Mouse (Mus musculus): ENCODE measurements at regions not wholly inside any gene's neighbourhood (a gene's known extent, or its start where the extent isn't known, plus 50 kb on each side); places are given as distances from the start of the nearest gene placed in this dataset.

GRCm38 (mm10) chr14:102514527-102514926, 467.9 kb downstream of the Kctd12 start:
- no peak for TF ChIP-seq POLR2A (IDR thresholded peaks at IDR 0.05; ENCODE audit: control insufficient read depth, low read depth, low read length)
- no peak for TF ChIP-seq CTCF (IDR thresholded peaks at IDR 0.05; ENCODE audit: control insufficient read depth, insufficient read depth, insufficient replicate concordance, low read depth, low read length)

DNA sequence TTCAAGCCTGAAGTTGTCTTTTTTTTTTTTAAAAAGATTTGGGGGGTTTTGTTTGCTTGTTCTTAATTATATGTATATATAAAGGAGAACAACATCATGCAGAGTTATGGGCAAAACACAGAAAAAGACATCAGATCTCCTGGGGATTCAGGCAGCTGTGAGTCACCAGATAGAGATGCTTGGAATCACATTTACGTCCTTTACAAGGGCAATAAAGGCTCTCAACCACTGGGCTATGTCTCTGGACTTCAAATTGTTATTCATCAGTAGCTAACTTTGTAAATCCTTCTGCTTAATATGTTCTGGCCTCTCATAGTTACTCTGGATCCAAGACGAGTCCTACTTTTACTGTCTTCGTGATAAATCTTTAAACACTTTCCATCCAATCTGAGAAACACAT, 469.8 kb downstream of the Kctd12 start:
- Histone ChIP-seq H3K4me3 (ENCODE audit: control insufficient read depth, low read depth, low read length) (no peak overlapping the region), H3K27ac (ENCODE audit: control insufficient read depth, insufficient read depth, low read depth, low read length) (no peak overlapping the region), H3K27me3 (ENCODE audit: control insufficient read depth, insufficient read depth, low read length) (no peaks in the 10 kb centered on the region), H3K4me1 (ENCODE audit: control insufficient read depth, insufficient read depth, low read length) (no peaks in the 10 kb centered on the region), H3K36me3 (ENCODE audit: control insufficient read depth, insufficient read depth, low read length) (no peaks in the 10 kb centered on the region)
- TF ChIP-seq POLR2A (IDR thresholded peaks at IDR 0.05; ENCODE audit: control insufficient read depth, low read depth, low read length) (no peak), CTCF (IDR thresholded peaks at IDR 0.05; ENCODE audit: control insufficient read depth, insufficient read depth, insufficient replicate concordance, low read depth, low read length) (no peak)

More at GRCm38 (mm10) chr14:102514527-102514926, 467.9 kb downstream of the Kctd12 start:
- Histone ChIP-seq H3K27me3 (ENCODE audit: control insufficient read depth, insufficient read depth, low read length) (no peaks in the 10 kb centered on the region), H3K4me1 (ENCODE audit: control insufficient read depth, insufficient read depth, low read length) (no peaks in the 10 kb centered on the region), H3K27ac (ENCODE audit: control insufficient read depth, insufficient read depth, low read depth, low read length) (no peak overlapping the region), H3K36me3 (ENCODE audit: control insufficient read depth, insufficient read depth, low read length) (no peaks in the 10 kb centered on the region), H3K4me3 (ENCODE audit: control insufficient read depth, low read depth, low read length) (no peak overlapping the region)

GRCm38 (mm10) chr14:102511691-102512383, 470.6 kb downstream of the Kctd12 start:
- no peaks in the 10 kb centered on the region for H3K27me3 ChIP-seq (ENCODE audit: control insufficient read depth, insufficient read depth, low read length)
- no peaks in the 10 kb centered on the region for H3K36me3 ChIP-seq (ENCODE audit: control insufficient read depth, insufficient read depth, low read length)
- H3K4me3 ChIP-seq (ENCODE audit: control insufficient read depth, low read depth, low read length): no peak overlapping the region
- H3K27ac ChIP-seq (ENCODE audit: control insufficient read depth, insufficient read depth, low read depth, low read length): no peak overlapping the region
- TF ChIP-seq CTCF (IDR thresholded peaks at IDR 0.05; ENCODE audit: control insufficient read depth, insufficient read depth, insufficient replicate concordance, low read depth, low read length) (no peak), POLR2A (IDR thresholded peaks at IDR 0.05; ENCODE audit: control insufficient read depth, low read depth, low read length) (no peak)
- H3K4me1 ChIP-seq (ENCODE audit: control insufficient read depth, insufficient read depth, low read length): no peaks in the 10 kb centered on the region

DNA sequence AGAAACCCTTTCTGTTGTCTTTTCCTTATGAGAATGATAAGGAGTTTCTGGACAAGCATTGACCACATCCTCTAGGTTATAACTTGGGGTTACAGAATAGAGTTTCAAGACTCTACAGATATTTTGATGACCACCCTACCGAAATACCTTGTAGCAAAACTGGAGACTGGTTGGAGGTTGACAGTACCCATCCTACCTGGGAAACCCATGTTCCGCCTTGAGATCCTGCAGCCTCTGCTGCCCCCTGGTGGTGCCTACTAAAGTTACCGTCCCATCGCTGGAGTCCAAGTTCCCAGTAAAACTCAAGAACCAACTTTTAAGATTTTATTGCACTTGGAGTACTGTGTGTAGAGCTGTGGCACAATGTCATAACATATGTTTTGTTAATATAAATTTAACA, 472.1 kb downstream of the Kctd12 start:
- Histone ChIP-seq H3K27me3 (ENCODE audit: control insufficient read depth, insufficient read depth, low read length) (no peaks in the 10 kb centered on the region), H3K36me3 (ENCODE audit: control insufficient read depth, insufficient read depth, low read length) (no peaks in the 10 kb centered on the region), H3K4me3 (ENCODE audit: control insufficient read depth, low read depth, low read length) (no peak overlapping the region), H3K27ac (ENCODE audit: control insufficient read depth, insufficient read depth, low read depth, low read length) (no peak overlapping the region), H3K4me1 (ENCODE audit: control insufficient read depth, insufficient read depth, low read length) (no peaks in the 10 kb centered on the region)
- TF ChIP-seq CTCF (IDR thresholded peaks at IDR 0.05; ENCODE audit: control insufficient read depth, insufficient read depth, insufficient replicate concordance, low read depth, low read length) (peak; percentile 84; the same call in 1 of the 2 replicates), POLR2A (IDR thresholded peaks at IDR 0.05; ENCODE audit: control insufficient read depth, low read depth, low read length) (no peak)

DNA sequence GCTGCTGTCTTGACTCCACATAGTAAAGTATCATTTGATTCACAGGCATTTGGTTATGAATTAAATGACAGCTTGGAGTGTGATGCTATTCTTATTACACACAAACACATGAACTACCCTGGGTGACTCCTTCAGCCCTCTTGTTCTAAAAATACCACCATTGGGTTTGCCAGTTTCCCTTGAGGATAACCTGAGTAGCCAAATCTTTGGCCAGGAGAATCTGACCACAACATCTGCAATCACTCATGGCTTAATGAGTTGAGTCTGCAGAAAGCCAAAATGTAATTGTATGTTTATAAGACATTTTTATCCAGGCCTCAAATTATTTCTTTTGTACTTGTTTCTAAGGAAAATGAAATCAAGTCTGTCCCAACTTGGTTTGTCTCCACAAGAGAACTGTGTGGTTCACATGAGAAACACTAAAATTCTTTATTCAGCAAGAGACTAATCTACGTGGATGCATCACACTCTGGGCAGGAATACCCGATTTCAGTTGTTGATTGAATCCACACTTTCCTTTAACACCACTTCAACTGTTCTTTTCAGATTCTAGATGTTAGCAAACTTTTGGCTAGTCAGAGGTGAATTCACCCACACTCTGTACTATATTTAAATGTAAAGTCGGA, 476.6 kb downstream of the Kctd12 start:
- Histone ChIP-seq H3K4me3 (ENCODE audit: control insufficient read depth, low read depth, low read length) (no peak overlapping the region), H3K36me3 (ENCODE audit: control insufficient read depth, insufficient read depth, low read length) (no peaks in the 10 kb centered on the region), H3K27me3 (ENCODE audit: control insufficient read depth, insufficient read depth, low read length) (no peaks in the 10 kb centered on the region), H3K4me1 (ENCODE audit: control insufficient read depth, insufficient read depth, low read length) (no peaks in the 10 kb centered on the region), H3K27ac (ENCODE audit: control insufficient read depth, insufficient read depth, low read depth, low read length) (no peak overlapping the region)
- TF ChIP-seq POLR2A (IDR thresholded peaks at IDR 0.05; ENCODE audit: control insufficient read depth, low read depth, low read length): no peak
- TF ChIP-seq CTCF (IDR thresholded peaks at IDR 0.05; ENCODE audit: control insufficient read depth, insufficient read depth, insufficient replicate concordance, low read depth, low read length): no peak

DNA sequence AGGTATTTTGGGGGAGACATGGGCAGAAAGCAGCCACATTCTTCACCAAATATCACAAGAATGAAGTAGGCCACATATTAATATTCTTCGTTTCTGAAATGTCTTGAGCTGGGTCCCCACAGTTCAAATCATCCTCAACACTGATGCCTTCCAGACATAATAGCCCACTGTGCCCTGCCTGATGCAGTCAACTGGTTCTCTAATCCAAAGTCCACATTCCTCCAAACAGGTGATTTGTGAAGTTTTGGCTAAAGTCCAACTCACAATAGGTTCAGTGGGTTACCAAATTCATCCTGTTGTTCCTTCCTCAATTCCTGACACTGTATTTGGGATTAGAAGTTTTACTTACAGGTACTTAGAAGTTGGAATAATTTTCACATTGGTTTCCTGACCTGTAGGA, 485.3 kb downstream of the Kctd12 start:
- Histone ChIP-seq H3K4me1 (ENCODE audit: control insufficient read depth, insufficient read depth, low read length) (no peaks in the 10 kb centered on the region), H3K27me3 (ENCODE audit: control insufficient read depth, insufficient read depth, low read length) (no peaks in the 10 kb centered on the region), H3K36me3 (ENCODE audit: control insufficient read depth, insufficient read depth, low read length) (no peaks in the 10 kb centered on the region), H3K27ac (ENCODE audit: control insufficient read depth, insufficient read depth, low read depth, low read length) (no peak overlapping the region), H3K4me3 (ENCODE audit: control insufficient read depth, low read depth, low read length) (no peak overlapping the region)
- TF ChIP-seq POLR2A (IDR thresholded peaks at IDR 0.05; ENCODE audit: control insufficient read depth, low read depth, low read length): no peak
- no peak for TF ChIP-seq CTCF (IDR thresholded peaks at IDR 0.05; ENCODE audit: control insufficient read depth, insufficient read depth, insufficient replicate concordance, low read depth, low read length)

DNA sequence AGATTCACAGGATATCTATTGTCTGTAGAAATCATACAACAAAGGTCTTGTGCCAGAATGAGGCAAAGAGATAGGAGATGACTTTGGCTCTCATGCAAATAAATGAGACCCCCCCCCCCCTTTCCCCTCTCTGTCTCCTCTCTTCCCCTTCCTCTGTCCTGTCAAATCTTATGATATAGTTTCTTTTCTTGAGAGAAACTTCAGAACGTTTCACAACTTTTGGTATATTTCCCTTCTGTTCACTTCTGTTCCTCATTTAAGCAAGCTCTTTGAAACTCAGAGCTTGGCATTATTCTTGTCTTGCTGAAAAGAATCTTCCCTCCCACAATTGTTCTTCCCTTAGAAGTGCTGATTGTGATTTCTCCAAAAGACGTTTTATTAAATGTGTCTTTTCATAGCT, 490.1 kb downstream of the Kctd12 start:
- TF ChIP-seq POLR2A (IDR thresholded peaks at IDR 0.05; ENCODE audit: control insufficient read depth, low read depth, low read length): no peak
- TF ChIP-seq CTCF (IDR thresholded peaks at IDR 0.05; ENCODE audit: control insufficient read depth, insufficient read depth, insufficient replicate concordance, low read depth, low read length): no peak
- Histone ChIP-seq H3K36me3 (ENCODE audit: control insufficient read depth, insufficient read depth, low read length) (no peaks in the 10 kb centered on the region), H3K27me3 (ENCODE audit: control insufficient read depth, insufficient read depth, low read length) (no peaks in the 10 kb centered on the region), H3K4me1 (ENCODE audit: control insufficient read depth, insufficient read depth, low read length) (no peaks in the 10 kb centered on the region), H3K27ac (ENCODE audit: control insufficient read depth, insufficient read depth, low read depth, low read length) (no peak overlapping the region), H3K4me3 (ENCODE audit: control insufficient read depth, low read depth, low read length) (no peak overlapping the region)
